17 mouse cellular contexts compared by ENCODE assay signal in the genomic region with DNA sequence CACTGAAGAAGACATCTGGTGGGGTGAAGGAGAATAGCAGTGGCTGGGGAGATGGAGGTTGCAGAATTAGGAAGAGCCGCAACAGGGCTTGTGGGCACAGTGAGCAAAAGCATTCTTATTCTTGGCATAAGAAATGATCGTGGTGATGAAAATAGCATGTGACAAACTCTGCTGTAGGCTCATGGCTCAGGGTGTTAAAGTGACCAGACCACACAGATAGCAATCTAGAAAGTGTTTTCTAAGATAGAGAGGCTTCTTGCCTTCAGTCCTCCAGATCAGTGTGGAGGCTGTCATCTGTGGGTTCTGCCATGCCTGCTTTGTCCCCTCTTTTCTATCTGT.
DNase-seq lines count a peak whose midpoint lies in the region; ATAC-seq lines count a peak whose summit lies in the region.
"Had no signal": no experiment of that assay in that cellular context is flagged by ENCODE, and none has a peak within 500 bp of the region (broad histone marks: within the 10 kb centered on the region; RNA-seq: fewer than 3 reads in every experiment).

No protein-coding gene starts in this region.

- H3K4me1 ChIP-seq in heart, embryonic 13.5 days: peaks cover 43% of the 10 kb centered on the region
- H3K4me1 ChIP-seq: kidney, embryonic 15.5 days; midbrain, embryonic 10.5 days; stomach, embryonic 15.5 days had no signal

- H3K9ac ChIP-seq in heart, embryonic 13.5 days: no peak overlapping the region; the same call in 1 of the 2 replicates
- H3K9ac ChIP-seq: kidney, embryonic 15.5 days; liver, embryonic 14.5 days; lung, embryonic 15.5 days; stomach, embryonic 15.5 days had no signal

- H3K9me3 ChIP-seq in heart, embryonic 13.5 days: no peaks in the 10 kb centered on the region
- H3K9me3 ChIP-seq: kidney, embryonic 15.5 days; lung, embryonic 15.5 days; midbrain, embryonic 10.5 days; stomach, embryonic 15.5 days had no signal

- WGBS in heart, embryonic 13.5 days: 72% methylated on average over 2 of the region's 2 CpGs

- no peaks in the 10 kb centered on the region for H3K27me3 ChIP-seq in heart, embryonic 13.5 days (replicated peaks)
- H3K27me3 ChIP-seq: kidney, embryonic 15.5 days; lung, embryonic 15.5 days; stomach, embryonic 15.5 days had no signal

- H3K36me3 ChIP-seq in heart, embryonic 13.5 days: peaks cover 43% of the 10 kb centered on the region
- H3K36me3 ChIP-seq: stomach, embryonic 15.5 days had no signal

- ATAC-seq in heart, embryonic 13.5 days (ENCODE audit: extremely low read depth, insufficient number of reproducible peaks, low FRiP score, low TSS enrichment): no peak
- ATAC-seq: intestine, postnatal 0 days had no signal

- no peak overlapping the region for H3K4me2 ChIP-seq in heart, embryonic 13.5 days
- H3K4me2 ChIP-seq: kidney, embryonic 15.5 days; lung, embryonic 15.5 days; stomach, embryonic 15.5 days had no signal

- no peak for DNase-seq in heart, adult 9 months (ENCODE audit: low spot score in 2 of 2)
- peak; percentile 30 for DNase-seq in right cerebral cortex, adult 18-20 months
- DNase-seq in right cerebral cortex, postnatal 14 days: no peak
- peak; percentile 2 for DNase-seq in adipocyte (ENCODE audit: low spot score)
- DNase-seq in lung, postnatal 36 days: no peak
- DNase-seq in layer of hippocampus, adult 8-10 months (ENCODE audit: low spot score in 2 of 2): no peak
- DNase-seq: adrenal gland, postnatal 25 days; retina, postnatal 1 day; thymus, adult 2 months had no signal

- no peak overlapping the region for H3K4me3 ChIP-seq in heart, embryonic 13.5 days
- H3K4me3 ChIP-seq: kidney, embryonic 15.5 days; lung, embryonic 15.5 days; midbrain, embryonic 10.5 days; stomach, embryonic 15.5 days had no signal

- peak overlapping the region; percentile 43; the same call in 1 of the 2 replicates for H3K27ac ChIP-seq in heart, embryonic 13.5 days (replicated peaks)
- H3K27ac ChIP-seq: kidney, embryonic 15.5 days; liver, embryonic 14.5 days; lung, embryonic 15.5 days; macrophage; midbrain, embryonic 10.5 days; stomach, embryonic 15.5 days had no signal

Comparison
In these comparisons a context has a peak if more than half of its experiments do, and no peak if none do; other contexts are left out.
1. DNase-seq: peak in right cerebral cortex, adult 18-20 months (single experiment) and adipocyte (single experiment); none in heart, adult 9 months (0 of 2), right cerebral cortex, postnatal 14 days (single experiment), lung, postnatal 36 days (single experiment) and layer of hippocampus, adult 8-10 months (0 of 2).